Mouse (Mus musculus): ENCODE results near the gene Cdon. TPM values are rescaled to one million over a fixed set of nuclear protein-coding genes. Genes with fewer than 3 reads are reported as not detected.

The Cdon gene
- polyA plus RNA-seq, 1 experiment from 2014 or later: 23.4 TPM

DNA sequence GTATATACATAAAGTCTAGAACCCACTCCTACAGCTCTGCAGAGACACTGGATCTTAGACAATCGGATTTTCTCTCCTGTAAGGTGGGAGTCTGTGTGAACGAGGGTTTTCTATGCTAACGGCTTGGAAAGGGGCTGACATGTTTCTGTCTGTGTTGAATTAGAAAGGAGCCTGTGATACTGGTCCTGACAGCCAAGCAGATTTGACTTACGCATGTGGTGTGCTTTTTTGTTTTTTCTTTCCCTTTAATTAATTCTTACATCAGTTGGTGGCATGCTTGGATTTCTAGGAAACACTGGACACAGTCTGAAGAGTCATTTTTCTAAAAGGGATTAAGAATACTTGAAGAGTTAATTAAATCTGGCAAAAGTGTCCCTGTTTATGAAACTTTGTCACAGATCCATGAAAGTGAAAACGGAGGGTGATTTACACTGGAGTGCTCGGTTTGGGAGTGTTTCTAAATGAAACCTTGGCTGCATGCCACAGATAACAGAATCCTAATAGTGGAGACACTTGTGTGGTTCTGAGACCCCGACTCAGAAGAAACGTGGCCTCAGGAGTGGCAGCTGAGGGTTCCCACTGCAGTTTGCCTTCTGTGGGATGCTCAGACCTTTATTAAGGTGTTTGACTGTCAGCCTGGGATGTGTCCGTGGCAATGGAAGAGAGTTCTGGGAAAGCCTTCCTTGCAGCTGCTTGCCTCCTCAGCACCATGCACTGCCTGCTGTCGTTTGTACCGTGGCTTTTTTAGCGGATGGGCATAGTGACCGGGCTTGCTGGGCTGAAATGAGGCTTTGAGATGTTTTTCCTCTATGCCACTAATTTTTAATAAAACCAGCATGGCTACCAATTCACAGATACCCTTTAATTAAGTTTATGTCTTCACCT is 61.3 kb downstream of the Cdon start:
- H3K4me2 ChIP-seq: no peak overlapping the region
- no peaks in the 10 kb centered on the region for H3K9me3 ChIP-seq
- WGBS: 57% methylated on average over 13 of the region's 13 CpGs
- ATAC-seq (ENCODE audit: low FRiP score): no peak
- no peak overlapping the region for H3K4me3 ChIP-seq (replicated peaks)
- no peak overlapping the region; the same call in 1 of the 2 replicates for H3K27ac ChIP-seq
- H3K9ac ChIP-seq: no peak overlapping the region
- peaks cover 55% of the 10 kb centered on the region for H3K36me3 ChIP-seq (replicated peaks)
- no peaks in the 10 kb centered on the region; the same call in 1 of the 2 replicates for H3K4me1 ChIP-seq
- H3K27me3 ChIP-seq: no peaks in the 10 kb centered on the region

DNA sequence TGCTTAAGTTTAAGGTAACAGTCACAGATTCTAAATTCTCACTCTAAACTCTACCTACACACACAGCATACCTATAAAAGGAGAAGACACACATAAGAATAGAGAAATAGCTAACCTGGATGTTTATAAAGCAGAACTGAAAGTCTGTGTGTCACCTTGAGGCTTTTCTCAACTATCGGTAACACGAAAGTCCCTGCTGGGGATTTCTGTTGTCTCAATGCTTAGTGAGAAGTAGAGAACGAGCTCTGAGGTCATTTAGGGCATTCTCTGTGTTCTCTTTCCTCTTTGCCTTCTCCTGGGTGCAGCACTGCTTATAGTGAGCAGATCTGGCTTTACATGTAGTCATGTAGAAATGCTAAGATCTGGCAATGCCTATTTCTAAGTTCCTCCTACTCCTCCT is 63.0 kb downstream of the Cdon start:
- H3K27ac ChIP-seq: no peak overlapping the region
- no peaks in the 10 kb centered on the region for H3K9me3 ChIP-seq
- H3K36me3 ChIP-seq (replicated peaks): peaks cover 61% of the 10 kb centered on the region
- 90% methylated on average over 3 of the region's 3 CpGs for WGBS
- no peaks in the 10 kb centered on the region; the same call in 1 of the 2 replicates for H3K4me1 ChIP-seq
- H3K4me3 ChIP-seq (replicated peaks): no peak overlapping the region
- no peak for ATAC-seq (ENCODE audit: low FRiP score)
- H3K27me3 ChIP-seq: no peaks in the 10 kb centered on the region
- H3K4me2 ChIP-seq: no peak overlapping the region
- H3K9ac ChIP-seq: no peak overlapping the region

DNA sequence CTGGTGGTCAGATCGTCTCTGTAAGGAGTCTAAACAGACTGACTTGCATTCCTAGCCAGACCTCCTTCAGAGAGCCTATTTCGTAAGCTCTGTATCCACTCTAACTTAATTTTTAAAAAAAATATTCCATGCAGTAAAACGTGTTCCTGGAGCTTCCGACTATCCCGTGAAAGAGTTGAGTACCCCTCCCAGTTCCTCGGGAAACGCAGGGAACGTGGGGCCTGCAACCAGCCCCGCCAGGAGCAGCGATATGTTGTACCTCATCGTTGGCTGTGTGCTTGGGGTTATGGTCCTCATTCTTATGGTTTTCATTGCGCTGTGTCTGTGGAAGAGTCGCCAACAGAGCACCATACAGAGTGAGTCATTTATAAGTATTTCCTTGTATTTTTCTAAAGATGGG is 65.7 kb downstream of the Cdon start:
- H3K4me2 ChIP-seq: no peak overlapping the region
- no peaks in the 10 kb centered on the region; the same call in 1 of the 2 replicates for H3K4me1 ChIP-seq
- no peaks in the 10 kb centered on the region for H3K27me3 ChIP-seq
- H3K9me3 ChIP-seq: no peaks in the 10 kb centered on the region
- no peak overlapping the region for H3K4me3 ChIP-seq (replicated peaks)
- no peak overlapping the region for H3K9ac ChIP-seq
- peaks cover 70% of the 10 kb centered on the region for H3K36me3 ChIP-seq (replicated peaks)
- WGBS: 86% methylated on average over 13 of the region's 13 CpGs
- ATAC-seq (ENCODE audit: low FRiP score): no peak
- H3K27ac ChIP-seq: no peak overlapping the region

DNA sequence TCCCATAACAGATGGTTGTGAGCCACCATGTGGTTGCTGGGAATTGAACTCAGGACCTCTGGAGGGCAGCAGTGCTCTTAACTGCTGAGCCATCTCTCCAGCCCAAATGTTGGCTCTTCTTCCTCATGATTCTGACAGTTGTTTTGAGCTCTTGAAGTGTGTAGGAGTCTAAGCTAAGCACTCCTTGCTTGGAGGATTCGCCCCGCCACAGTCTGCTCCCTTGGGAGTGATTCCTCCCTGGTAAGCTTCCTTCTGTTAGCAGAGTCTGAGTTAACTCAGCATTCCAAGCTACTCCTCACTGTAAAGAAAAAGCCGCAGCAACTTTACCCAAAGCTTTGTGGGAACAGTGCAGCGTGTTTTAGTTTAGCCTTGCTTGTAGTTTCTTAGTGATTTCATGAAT is 67.6 kb downstream of the Cdon start:
- Histone ChIP-seq H3K27me3 (no peaks in the 10 kb centered on the region), H3K36me3 (replicated peaks) (peaks cover 66% of the 10 kb centered on the region), H3K9ac (no peak overlapping the region), H3K4me2 (no peak overlapping the region), H3K4me3 (replicated peaks) (no peak overlapping the region), H3K4me1 (no peaks in the 10 kb centered on the region; the same call in 1 of the 2 replicates), H3K9me3 (no peaks in the 10 kb centered on the region), H3K27ac (no peak overlapping the region)
- no peak for ATAC-seq (ENCODE audit: low FRiP score)
- WGBS: 95% methylated on average over 4 of the region's 4 CpGs

DNA sequence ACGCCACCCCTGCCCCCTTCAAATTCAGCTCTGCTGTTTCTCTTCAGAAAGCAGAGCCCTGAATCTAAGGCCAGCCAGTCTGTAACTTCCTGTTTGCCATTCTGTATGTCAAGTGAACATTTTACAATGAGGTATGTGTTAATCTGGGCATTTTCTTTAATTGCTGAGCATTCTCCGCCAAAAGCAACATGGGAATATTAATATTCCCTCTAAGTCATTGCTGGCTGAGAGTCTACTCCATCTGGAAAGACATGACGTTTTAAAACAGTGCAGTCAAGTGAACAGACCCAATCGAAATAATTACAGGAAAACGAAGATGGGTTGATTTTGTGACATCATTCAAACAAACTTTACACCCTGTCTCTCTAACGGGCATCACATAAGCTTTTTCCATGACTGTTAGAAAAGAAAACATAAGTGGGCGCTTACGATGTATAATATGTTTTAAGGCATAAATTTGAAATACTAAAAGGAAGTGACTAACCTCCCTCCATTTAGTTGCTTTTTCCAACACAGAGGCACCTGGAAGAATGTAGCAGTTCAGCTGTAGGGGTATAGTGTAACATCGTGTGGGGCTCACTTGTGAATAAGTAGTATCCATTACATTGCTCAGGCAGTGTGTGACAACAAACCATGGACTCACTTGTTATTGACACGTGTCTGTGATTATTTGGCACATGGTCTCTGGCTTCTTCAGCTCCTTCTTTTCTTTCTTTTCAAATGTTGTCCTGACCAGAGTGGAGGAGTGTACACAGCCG is 70.4 kb downstream of the Cdon start:
- 75% methylated on average over 11 of the region's 11 CpGs for WGBS
- no peak for ATAC-seq (ENCODE audit: low FRiP score)
- Histone ChIP-seq H3K27me3 (no peaks in the 10 kb centered on the region), H3K9ac (no peak overlapping the region), H3K36me3 (replicated peaks) (peaks cover 63% of the 10 kb centered on the region), H3K27ac (no peak overlapping the region), H3K4me3 (replicated peaks) (no peak overlapping the region), H3K4me1 (no peaks in the 10 kb centered on the region; the same call in none of the 2 replicates), H3K4me2 (no peak overlapping the region), H3K9me3 (no peaks in the 10 kb centered on the region)

DNA sequence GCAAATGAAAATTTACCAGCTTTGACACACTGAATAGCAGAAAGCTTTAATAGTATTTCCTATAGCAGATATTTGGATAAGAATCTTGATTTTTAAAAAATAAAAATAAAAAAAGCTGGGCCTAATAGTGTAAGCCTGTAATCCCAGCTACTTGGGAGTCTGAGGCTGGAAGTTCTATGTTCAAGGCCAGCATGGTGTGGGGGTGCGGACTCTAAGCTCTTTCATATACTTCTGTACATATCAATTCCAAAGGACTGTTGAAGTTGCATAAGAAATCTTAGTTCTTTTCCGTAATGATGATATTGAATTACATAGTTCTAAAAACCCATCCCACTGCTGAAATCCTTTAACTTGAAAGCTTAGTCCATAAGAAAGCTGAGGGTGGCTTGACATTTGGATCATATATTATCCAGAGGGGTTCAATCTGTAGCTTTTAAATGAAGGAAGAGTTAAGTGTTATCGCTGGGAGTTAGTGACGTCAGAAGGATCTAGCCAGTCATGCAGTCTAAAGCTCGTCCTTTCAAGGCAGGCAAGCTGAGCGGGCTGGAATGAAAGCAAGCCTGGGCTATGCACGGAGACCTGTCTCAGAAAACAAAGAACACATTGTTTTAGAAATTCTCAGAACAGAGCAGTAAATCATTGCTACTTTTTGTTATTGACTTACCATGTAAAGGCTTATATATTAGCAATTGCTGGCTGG is 72.3 kb downstream of the Cdon start:
- H3K27ac ChIP-seq: no peak overlapping the region
- H3K36me3 ChIP-seq (replicated peaks): peaks cover 52% of the 10 kb centered on the region
- no peak overlapping the region for H3K4me2 ChIP-seq
- H3K27me3 ChIP-seq: no peaks in the 10 kb centered on the region
- ATAC-seq (ENCODE audit: low FRiP score): no peak; the same call in 1 of the 2 replicates
- H3K4me1 ChIP-seq: no peaks in the 10 kb centered on the region; the same call in none of the 2 replicates
- H3K9me3 ChIP-seq: no peaks in the 10 kb centered on the region
- H3K4me3 ChIP-seq (replicated peaks): no peak overlapping the region
- WGBS: 33% methylated on average over 7 of the region's 7 CpGs
- no peak overlapping the region for H3K9ac ChIP-seq

DNA sequence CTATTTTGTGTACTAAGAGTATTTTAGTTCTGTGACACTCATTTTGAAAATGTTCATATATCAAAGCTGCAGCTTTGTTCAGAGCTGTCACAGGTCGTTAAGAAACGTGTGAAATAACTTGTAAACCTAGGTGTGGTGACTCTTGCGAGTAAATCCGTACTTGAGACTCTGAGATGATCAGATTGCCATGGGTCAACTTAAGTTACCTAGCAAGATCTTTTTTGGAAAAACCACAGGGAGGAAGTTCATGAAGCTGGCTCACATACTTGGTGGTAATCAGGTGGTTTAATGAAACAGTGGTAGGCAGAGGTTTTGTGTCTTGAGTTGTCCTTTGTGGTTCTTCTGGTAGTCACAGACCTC is 72.8 kb downstream of the Cdon start:
- 52% methylated on average over 4 of the region's 4 CpGs for WGBS
- no peak for ATAC-seq (ENCODE audit: low FRiP score)
- Histone ChIP-seq H3K4me3 (replicated peaks) (no peak overlapping the region), H3K9me3 (no peaks in the 10 kb centered on the region), H3K27me3 (no peaks in the 10 kb centered on the region), H3K4me1 (no peaks in the 10 kb centered on the region; the same call in none of the 2 replicates), H3K36me3 (replicated peaks) (peaks cover 46% of the 10 kb centered on the region), H3K27ac (no peak overlapping the region), H3K4me2 (no peak overlapping the region), H3K9ac (no peak overlapping the region)

DNA sequence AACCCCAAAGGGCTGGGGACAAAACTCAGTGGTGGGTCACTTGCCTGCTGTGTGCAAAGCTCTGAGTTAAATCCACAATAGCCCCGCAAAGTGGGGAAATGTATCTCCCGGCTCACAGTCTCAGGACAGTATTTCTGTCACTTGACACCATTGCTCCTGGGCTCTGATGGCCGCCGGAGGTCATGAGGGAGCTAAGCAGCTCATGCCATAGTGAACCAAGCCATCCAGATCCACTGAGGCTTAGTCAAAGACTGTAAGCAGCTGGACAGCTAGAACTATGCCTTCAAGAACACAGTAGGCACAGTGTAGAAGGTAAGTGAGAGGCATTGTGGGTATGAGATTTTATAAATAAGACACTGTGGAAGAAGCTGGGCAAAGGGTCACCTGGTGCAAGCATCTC is 74.0 kb downstream of the Cdon start:
- H3K36me3 ChIP-seq (replicated peaks): peaks cover 38% of the 10 kb centered on the region
- H3K27ac ChIP-seq: no peak overlapping the region
- no peaks in the 10 kb centered on the region; the same call in none of the 2 replicates for H3K4me1 ChIP-seq
- WGBS: 70% methylated on average over 4 of the region's 4 CpGs
- no peak for ATAC-seq (ENCODE audit: low FRiP score)
- H3K9ac ChIP-seq: no peak overlapping the region
- no peaks in the 10 kb centered on the region for H3K9me3 ChIP-seq
- H3K27me3 ChIP-seq: no peaks in the 10 kb centered on the region
- no peak overlapping the region for H3K4me3 ChIP-seq (replicated peaks)
- no peak overlapping the region for H3K4me2 ChIP-seq

DNA sequence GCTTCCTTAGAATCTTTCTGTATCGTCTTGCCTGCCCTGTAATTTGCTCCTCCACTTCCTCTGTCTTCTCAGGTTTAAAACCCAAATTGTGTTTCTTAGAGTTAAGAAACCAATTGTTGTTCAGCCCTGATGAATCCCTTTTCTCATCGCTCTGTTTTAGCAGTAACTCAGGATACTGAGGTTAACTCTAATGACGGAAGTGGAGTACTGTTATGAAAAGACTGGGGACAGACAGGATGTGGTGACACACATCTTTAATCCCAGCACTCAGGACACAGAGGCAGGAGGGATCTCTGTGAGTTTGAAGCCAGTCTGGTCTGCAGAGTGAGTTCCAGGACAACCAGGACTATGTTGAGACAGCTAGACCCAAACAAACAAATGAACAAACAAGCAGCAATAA is 74.5 kb downstream of the Cdon start:
- Histone ChIP-seq H3K9ac (no peak overlapping the region), H3K4me1 (no peaks in the 10 kb centered on the region; the same call in none of the 2 replicates), H3K27me3 (no peaks in the 10 kb centered on the region), H3K36me3 (replicated peaks) (peaks cover 44% of the 10 kb centered on the region), H3K4me2 (no peak overlapping the region), H3K27ac (no peak overlapping the region), H3K4me3 (replicated peaks) (no peak overlapping the region), H3K9me3 (no peaks in the 10 kb centered on the region)
- no peak for ATAC-seq (ENCODE audit: low FRiP score)
- 68% methylated on average over 3 of the region's 3 CpGs for WGBS

DNA sequence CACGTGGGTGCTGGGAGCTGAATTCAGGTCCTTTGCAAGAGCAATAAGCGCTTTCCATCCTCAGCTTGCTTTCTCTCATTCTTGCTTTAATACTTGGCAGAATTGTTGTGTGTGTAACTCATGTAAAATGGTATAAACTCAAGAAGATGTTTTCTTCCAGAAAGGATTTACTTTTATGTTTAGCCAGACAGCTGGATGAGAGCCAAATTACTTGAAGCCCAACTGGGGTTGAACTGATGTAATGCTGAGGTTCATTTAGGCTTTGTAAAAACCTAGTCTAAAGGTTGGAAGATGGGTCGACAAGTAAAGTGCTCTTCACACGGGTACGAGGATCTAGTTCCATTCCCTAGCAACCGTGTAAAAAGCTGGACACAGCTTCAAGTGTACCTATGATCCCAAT is 79.0 kb downstream of the Cdon start:
- WGBS: 79% methylated on average over 6 of the region's 6 CpGs
- peaks cover 56% of the 10 kb centered on the region for H3K36me3 ChIP-seq (replicated peaks)

DNA sequence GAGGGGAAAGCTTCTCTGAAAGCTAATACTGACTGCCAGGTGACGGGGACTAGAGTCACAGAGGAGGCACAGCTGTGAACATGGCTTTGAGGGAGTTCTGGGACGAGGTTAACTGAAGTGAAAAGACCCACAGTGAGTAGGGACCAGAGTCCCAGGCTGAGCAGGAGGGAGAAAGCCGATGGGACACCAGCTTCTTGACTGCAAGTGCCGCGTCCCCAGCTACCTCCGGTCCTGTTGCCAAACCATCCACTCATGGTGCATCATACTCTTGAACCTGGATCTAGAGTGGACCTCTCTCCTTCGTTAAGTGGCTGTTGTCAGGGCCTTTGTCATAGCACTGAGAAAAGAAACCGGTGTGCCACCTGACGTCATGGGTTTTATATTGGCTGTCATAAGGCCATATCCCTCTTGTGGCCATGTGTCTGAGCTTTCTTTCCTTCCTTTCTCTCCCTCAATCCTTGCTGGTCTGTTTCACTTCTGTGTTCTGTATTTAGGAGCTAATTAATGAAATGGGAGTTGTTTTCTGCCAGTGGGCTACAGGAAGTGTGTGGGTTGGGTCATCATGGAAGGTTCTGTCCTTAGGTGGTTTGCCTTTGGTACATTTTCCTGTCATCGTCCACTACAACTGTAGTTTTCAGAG is 81.6 kb downstream of the Cdon start:
- Histone ChIP-seq H3K36me3 (replicated peaks) (peaks cover 57% of the 10 kb centered on the region), H3K4me1 (no peaks in the 10 kb centered on the region), H3K4me3 (replicated peaks) (no peak overlapping the region), H3K27ac (no peak overlapping the region), H3K4me2 (no peak overlapping the region), H3K27me3 (no peaks in the 10 kb centered on the region), H3K9ac (no peak overlapping the region), H3K9me3 (no peaks in the 10 kb centered on the region)
- WGBS: 85% methylated on average over 10 of the region's 10 CpGs
- no peak for ATAC-seq (ENCODE audit: low FRiP score)

More for the DNA sequence above, 79.0 kb downstream of the Cdon start:
- H3K4me2 ChIP-seq: no peak overlapping the region
- H3K4me3 ChIP-seq (replicated peaks): no peak overlapping the region
- H3K27ac ChIP-seq: no peak overlapping the region
- H3K27me3 ChIP-seq: no peaks in the 10 kb centered on the region
- ATAC-seq (ENCODE audit: low FRiP score): no peak
- H3K9me3 ChIP-seq: no peaks in the 10 kb centered on the region
- H3K4me1 ChIP-seq: no peaks in the 10 kb centered on the region; the same call in 1 of the 2 replicates
- H3K9ac ChIP-seq: no peak overlapping the region

All from forebrain, embryonic 12.5 days (tissue).